ENCODE assay signal across 7 mouse cellular contexts in genomic region chr8:106336561-106336960, GRCm38 (mm10). TPM values are rescaled to one million over a fixed set of nuclear protein-coding genes. Genes with fewer than 3 reads are reported as not detected.
DNase-seq lines count a peak whose midpoint lies in the region; ATAC-seq and TF ChIP-seq lines count a peak whose summit lies in the region.

No protein-coding gene starts in this region.

- no peak for TF ChIP-seq EP300 in ES-Bruce4 (IDR thresholded peaks at IDR 0.05; ENCODE audit: insufficient read depth, low read depth, low read length)

- no peaks in the 10 kb centered on the region for H3K36me3 ChIP-seq in ES-Bruce4 (ENCODE audit: control insufficient read depth, insufficient read depth, low read length, poor library complexity, severe bottlenecking)
- H3K36me3 ChIP-seq in embryonic facial prominence, embryonic 15.5 days, result no peaks in the 10 kb centered on the region
- no peaks in the 10 kb centered on the region for H3K36me3 ChIP-seq in intestine, embryonic 15.5 days
- no peaks in the 10 kb centered on the region for H3K36me3 ChIP-seq in midbrain, embryonic 14.5 days (ENCODE audit: control insufficient read depth, insufficient read depth, low read length)

- DNase-seq in 3134 (ENCODE audit: extremely low read depth, insufficient read length, low spot score), result peak; percentile 11
- DNase-seq in midbrain, embryonic 14.5 days, result peak; percentile 84
- DNase-seq in testis, postnatal 10 days (ENCODE audit: low spot score), result peak; percentile 44
- no peak for DNase-seq in natural killer cell, adult 2 months (ENCODE audit: low spot score in 2 of 2)

- peak overlapping the region; percentile 27 for H3K4me3 ChIP-seq in ES-Bruce4 (ENCODE audit: low read depth, low read length)
- peak overlapping the region; percentile 54 for H3K4me3 ChIP-seq in embryonic facial prominence, embryonic 15.5 days (replicated peaks)
- peak overlapping the region; percentile 42 for H3K4me3 ChIP-seq in intestine, embryonic 15.5 days (replicated peaks)
- peak overlapping the region; percentile 78 for H3K4me3 ChIP-seq in midbrain, embryonic 14.5 days (replicated peaks; ENCODE audit: low read depth, low read length)

- TF ChIP-seq CTCF in ES-Bruce4 (IDR thresholded peaks at IDR 0.05; ENCODE audit: low read depth, low read length), result no peak

- ATAC-seq in embryonic facial prominence, embryonic 15.5 days (ENCODE audit: insufficient number of reproducible peaks, low FRiP score, low TSS enrichment, low read depth), result no peak
- no peak for ATAC-seq in intestine, embryonic 15.5 days
- ATAC-seq in midbrain, embryonic 14.5 days (ENCODE audit: low FRiP score, low TSS enrichment), result peak; percentile 36

- no peaks in the 10 kb centered on the region for H3K4me1 ChIP-seq in ES-Bruce4 (ENCODE audit: control insufficient read depth, insufficient read depth, low read length)
- peaks cover 20% of the 10 kb centered on the region for H3K4me1 ChIP-seq in embryonic facial prominence, embryonic 15.5 days
- peaks cover 18% of the 10 kb centered on the region for H3K4me1 ChIP-seq in intestine, embryonic 15.5 days (replicated peaks)
- peaks cover 26% of the 10 kb centered on the region for H3K4me1 ChIP-seq in midbrain, embryonic 14.5 days (ENCODE audit: control insufficient read depth, insufficient read depth, low read length)

- TF ChIP-seq POLR2A in ES-Bruce4 (IDR thresholded peaks at IDR 0.05; ENCODE audit: insufficient read depth, low read length), result no peak

- 0 out of 2 replicates have a peak overlapping the region, but pooled peaks have one; percentile 19 for H3K9ac ChIP-seq in ES-Bruce4 (ENCODE audit: low read depth, poor library complexity, severe bottlenecking)
- H3K9ac ChIP-seq in embryonic facial prominence, embryonic 15.5 days, result no peak overlapping the region
- H3K9ac ChIP-seq in intestine, embryonic 15.5 days, result no peak overlapping the region; the same call in 1 of the 2 replicates
- peak overlapping the region; percentile 86 for H3K9ac ChIP-seq in midbrain, embryonic 14.5 days (replicated peaks; ENCODE audit: low read length)

- WGBS in embryonic facial prominence, embryonic 15.5 days, result 2% methylated on average over 30 of the region's 41 CpGs
- 3% methylated on average over 39 of the region's 41 CpGs for WGBS in intestine, embryonic 15.5 days
- WGBS in midbrain, embryonic 14.5 days, result under 1% methylated on average over 41 of the region's 41 CpGs

- H3K9me3 ChIP-seq in ES-Bruce4 (replicated peaks; ENCODE audit: control insufficient read depth, insufficient read depth, low read length, poor library complexity, severe bottlenecking), result no peaks in the 10 kb centered on the region
- H3K9me3 ChIP-seq in embryonic facial prominence, embryonic 15.5 days (replicated peaks), result no peaks in the 10 kb centered on the region
- no peaks in the 10 kb centered on the region for H3K9me3 ChIP-seq in intestine, embryonic 15.5 days
- H3K9me3 ChIP-seq in midbrain, embryonic 14.5 days (ENCODE audit: control insufficient read depth, low read length), result no peaks in the 10 kb centered on the region

- H3K4me2 ChIP-seq in embryonic facial prominence, embryonic 15.5 days (replicated peaks), result peak overlapping the region; percentile 68
- peak overlapping the region; percentile 89 for H3K4me2 ChIP-seq in intestine, embryonic 15.5 days (replicated peaks)
- peak overlapping the region; percentile 58 for H3K4me2 ChIP-seq in midbrain, embryonic 14.5 days (ENCODE audit: low read length)

- no peak overlapping the region for H3K27ac ChIP-seq in ES-Bruce4 (ENCODE audit: insufficient read depth, low read length)
- no peak overlapping the region for H3K27ac ChIP-seq in embryonic facial prominence, embryonic 15.5 days (replicated peaks)
- no peak overlapping the region for H3K27ac ChIP-seq in intestine, embryonic 15.5 days
- peak overlapping the region; percentile 92 for H3K27ac ChIP-seq in midbrain, embryonic 14.5 days (replicated peaks; ENCODE audit: low read depth, low read length)

- H3K27me3 ChIP-seq in ES-Bruce4 (ENCODE audit: control insufficient read depth, insufficient read depth, low read length, poor library complexity, severe bottlenecking), result peaks cover 13% of the 10 kb centered on the region
- peaks cover 30% of the 10 kb centered on the region for H3K27me3 ChIP-seq in embryonic facial prominence, embryonic 15.5 days
- H3K27me3 ChIP-seq in intestine, embryonic 15.5 days (replicated peaks), result peaks cover 24% of the 10 kb centered on the region
- H3K27me3 ChIP-seq in midbrain, embryonic 14.5 days (ENCODE audit: control insufficient read depth, insufficient read depth, low read length), result no peaks in the 10 kb centered on the region

RNA-seq across cellular contexts. Expression of gene Smpd3, which starts 1.2 kb away (rescaled TPM):
- polyA plus RNA-seq in ES-Bruce4 (2011; ENCODE audit: insufficient read depth, insufficient read length, low read depth, missing spikeins), result 0.12 and 0.49 TPM in 2 replicates
- polyA plus RNA-seq in embryonic facial prominence, embryonic 15.5 days (2015; fragmentation: Nextera tagmentation; extraction: Ambion mirVana), result 29.6 and 32.6 TPM in 2 replicates
- polyA plus RNA-seq in intestine, embryonic 15.5 days (2015; fragmentation: Nextera tagmentation; extraction: Ambion mirVana), result 21.8 and 22.3 TPM in 2 replicates
- 44.1 and 45.2 TPM in 2 replicates for polyA plus RNA-seq in midbrain, embryonic 14.5 days (2014; fragmentation: Nextera tagmentation; extraction: Ambion mirVana)

Comparison
In these comparisons a context has a peak if more than half of its experiments do, and no peak if none do; other contexts are left out.
1. DNase-seq: peak in 3134 (single experiment), midbrain, embryonic 14.5 days (single experiment) and testis, postnatal 10 days (single experiment); none in natural killer cell, adult 2 months (0 of 2).
2. H3K4me3 ChIP-seq: peak in every context shown above with its lines; median percentile 78 in midbrain, embryonic 14.5 days; 54 in embryonic facial prominence, embryonic 15.5 days; 42 in intestine, embryonic 15.5 days; 27 in ES-Bruce4.
3. H3K9ac ChIP-seq: peak in ES-Bruce4 (single experiment) and midbrain, embryonic 14.5 days (single experiment); none in embryonic facial prominence, embryonic 15.5 days (single experiment) and intestine, embryonic 15.5 days (single experiment).
4. RNA of gene Smpd3, which starts 1.2 kb away (polyA plus RNA-seq): 44.1 to 45.2 TPM in midbrain, embryonic 14.5 days, 29.6 to 32.6 TPM in embryonic facial prominence, embryonic 15.5 days and 21.8 to 22.3 TPM in intestine, embryonic 15.5 days; 0.12 to 0.49 TPM in ES-Bruce4; every median in the first group is over 10 times any median in the second.
5. Peak in every context shown above with its lines, with median percentiles within 50 percentile points of each other: H3K4me2 ChIP-seq.